Mouse (Mus musculus): ENCODE data around the gene Kcnmb3.

The Kcnmb3 gene

GRCm38 (mm10) chr3:32492097-32493090, at the start of gene Kcnmb3:
TSS of gene Kcnmb3 (minus strand) at chr3:32492231.
- DNase-seq (ENCODE audit: low read depth, low spot score) = no peak

GRCm38 (mm10) chr3:32538091-32538490, 46.1 kb upstream of the Kcnmb3 start:
- no peak for DNase-seq (ENCODE audit: low read depth, low spot score)

- DNase-seq (ENCODE audit: low read depth, low spot score) = no peak
These were observed 45.5 kb upstream of the Kcnmb3 start for GRCm38 (mm10) chr3:32537556-32537955.

GRCm38 (mm10) chr3:32535692-32536091, 43.7 kb upstream of the Kcnmb3 start:
- no peak for DNase-seq (ENCODE audit: low read depth, low spot score)

- no peak for DNase-seq (ENCODE audit: low read depth, low spot score)
These were observed 38.0 kb upstream of the Kcnmb3 start for GRCm38 (mm10) chr3:32530041-32530440.

GRCm38 (mm10) chr3:32529303-32529898, 37.4 kb upstream of the Kcnmb3 start, which contains the start of gene Mfn1:
TSS of gene Mfn1 (plus strand) at chr3:32529465.
- DNase-seq (ENCODE audit: low read depth, low spot score) = peak; percentile 79

GRCm38 (mm10) chr3:32527181-32527580, 35.1 kb upstream of the Kcnmb3 start:
- DNase-seq (ENCODE audit: low read depth, low spot score) = no peak

GRCm38 (mm10) chr3:32513528-32513927, 21.5 kb upstream of the Kcnmb3 start:
- no peak for DNase-seq (ENCODE audit: low read depth, low spot score)

GRCm38 (mm10) chr3:32512686-32513284, 20.8 kb upstream of the Kcnmb3 start:
- DNase-seq (ENCODE audit: low read depth, low spot score) = no peak

GRCm38 (mm10) chr3:32511191-32511550, 19.1 kb upstream of the Kcnmb3 start:
- no peak for DNase-seq (ENCODE audit: low read depth, low spot score)

GRCm38 (mm10) chr3:32510375-32511190, 18.6 kb upstream of the Kcnmb3 start:
- peak; percentile 94 for DNase-seq (ENCODE audit: low read depth, low spot score)

- no peak for DNase-seq (ENCODE audit: low read depth, low spot score)
These were observed 17.7 kb upstream of the Kcnmb3 start, which contains the start of gene Zfp639 for GRCm38 (mm10) chr3:32509496-32510374. TSS of gene Zfp639 (plus strand) at chr3:32510259.

- peak; percentile 56 for DNase-seq (ENCODE audit: low read depth, low spot score)
These were observed 16.8 kb upstream of the Kcnmb3 start for GRCm38 (mm10) chr3:32508666-32509324.

GRCm38 (mm10) chr3:32506366-32507225, 14.6 kb upstream of the Kcnmb3 start:
- DNase-seq (ENCODE audit: low read depth, low spot score) = no peak

- no peak for DNase-seq (ENCODE audit: low read depth, low spot score)
These were observed 13.8 kb upstream of the Kcnmb3 start for GRCm38 (mm10) chr3:32505841-32506240.

GRCm38 (mm10) chr3:32500346-32500745, 8.3 kb upstream of the Kcnmb3 start:
- DNase-seq (ENCODE audit: low read depth, low spot score) = no peak

- DNase-seq (ENCODE audit: low read depth, low spot score) = no peak
These were observed 4.7 kb upstream of the Kcnmb3 start for GRCm38 (mm10) chr3:32496711-32497070.

GRCm38 (mm10) chr3:32495856-32496710, 4.1 kb upstream of the Kcnmb3 start:
- no peak for DNase-seq (ENCODE audit: low read depth, low spot score)

Data from retina, adult 2 months (tissue).